Mouse (Mus musculus): ENCODE data around the gene Tor3a.

- TF ChIP-seq CTCF (conservative IDR thresholded peaks at IDR 0.05; ENCODE audit: insufficient read depth, insufficient read length, low read depth, low read length) (no peak), POLR2A (IDR thresholded peaks at IDR 0.05; ENCODE audit: low read depth, low read length) (no peak)
Observed at GRCm38 (mm10) chr1:156652189-156652822, 21.9 kb downstream of the Tor3a start.

All from kidney, adult 2 months (tissue).